Mouse (Mus musculus) forebrain, postnatal 0 days (tissue): Measurements from ENCODE around the gene Slc37a1. TPM values are rescaled to one million over a fixed set of nuclear protein-coding genes. Genes with fewer than 3 reads are reported as not detected.
A peak's percentile ranks its signal among the peaks of the same experiment; 100 is the strongest.

Source experiments
- ATAC-seq: fragments of 200-750 bp; cut with Nextera tagmentation; 2 replicates; pipeline ENCODE4 v1.8.0; 2017; ENCODE audit warnings: mild to moderate bottlenecking, moderate library complexity
- DNase-seq: peaks from one replicate; pipeline ENCODE4 v3.0.0-alpha.2; 2015
- H3K27ac ChIP-seq: fragments of 300-500 bp; sonication (generic); 2 replicates; pipeline ENCODE4 v1.5.1; 2014; ENCODE audit warnings: low read depth, mild to moderate bottlenecking, antibody characterized with exemption, low read length, moderate library complexity, mixed read lengths
- H3K27me3 ChIP-seq: fragments of 300-500 bp; sonication (generic); 2 replicates; pipeline ENCODE4 v1.6.1; 2014; ENCODE audit warnings: mild to moderate bottlenecking, low read length, mixed read lengths; ENCODE audit not compliant: insufficient read depth
- H3K36me3 ChIP-seq: fragments of 300-500 bp; sonication (generic); 2 replicates; pipeline ENCODE4 v1.6.1; 2014; ENCODE audit warnings: mild to moderate bottlenecking, moderate library complexity; ENCODE audit not compliant: insufficient read depth
- H3K4me1 ChIP-seq: fragments of 300-500 bp; sonication (generic); 2 replicates; pipeline ENCODE4 v1.6.1; 2014; ENCODE audit warnings: antibody characterized with exemption; ENCODE audit not compliant: insufficient read depth
- H3K4me2 ChIP-seq: fragments of 300-500 bp; sonication (generic); 2 replicates; pipeline ENCODE4 v1.6.1; 2014; ENCODE audit warnings: low read depth, mild to moderate bottlenecking, moderate library complexity
- H3K4me3 ChIP-seq: fragments of 300-500 bp; sonication (generic); 2 replicates; pipeline ENCODE4 v1.5.1; 2014; ENCODE audit warnings: low read depth, low read length, mixed read lengths
- H3K9ac ChIP-seq: fragments of 300-500 bp; sonication (generic); 2 replicates; pipeline ENCODE4 v1.6.1; 2014; ENCODE audit warnings: mild to moderate bottlenecking
- H3K9me3 ChIP-seq: fragments of 300-500 bp; sonication (generic); 2 replicates; pipeline ENCODE4 v1.6.1; 2016; ENCODE audit warnings: low read length
- CTCF ChIP-seq: sonication (generic); IDR thresholded peaks from 2 replicates; pipeline ENCODE4 v1.5.1; 2016; ENCODE audit warnings: antibody characterized with exemption, control low read depth, low read depth
- WGBS: fragments of 180-500 bp; shearing (Covaris S2); extraction: QIAGEN DNeasy Blood & Tissue Kit; methylation state at CpG from one replicate; pipeline ENCODE4 v1.1.7; 2014; 5-methylcytosine and 5-hydroxymethylcytosine counted together
- polyA plus RNA-seq: library from polyadenylated mRNA; unstranded; fragments of >200 nt; fragmentation: Nextera tagmentation; extraction: Ambion mirVana; gene quantifications from 2 replicates; pipeline ENCODE4 v1.2.1, GENCODE M21; 2015
- total RNA-seq: library from RNA; depleted of rRNA; stranded (reverse); fragments of >200 nt; gene quantifications from 2 replicates; pipeline ENCODE4 v1.2.3, GENCODE M21; 2014

Slc37a1 gene
- total and polyA plus RNA-seq, 2 experiments from 2014 or later, result 6.7 to 10.0 TPM

- no peaks in the 10 kb centered on the region for H3K27me3 ChIP-seq
- 82% methylated on average over 6 of the region's 6 CpGs for WGBS
- DNase-seq, result no peak
- H3K4me3 ChIP-seq, result no peak overlapping the region
- H3K9ac ChIP-seq, result no peak overlapping the region
- no peak overlapping the region for H3K4me2 ChIP-seq
- no peaks in the 10 kb centered on the region for H3K9me3 ChIP-seq
- TF ChIP-seq CTCF, result no peak
- H3K4me1 ChIP-seq, result no peaks in the 10 kb centered on the region
- ATAC-seq, result no peak
- H3K36me3 ChIP-seq, result no peaks in the 10 kb centered on the region
- H3K27ac ChIP-seq, result no peak overlapping the region
These were observed 25.2 kb upstream of the Slc37a1 start for GRCm38 (mm10) chr17:31261352-31261751.

DNA sequence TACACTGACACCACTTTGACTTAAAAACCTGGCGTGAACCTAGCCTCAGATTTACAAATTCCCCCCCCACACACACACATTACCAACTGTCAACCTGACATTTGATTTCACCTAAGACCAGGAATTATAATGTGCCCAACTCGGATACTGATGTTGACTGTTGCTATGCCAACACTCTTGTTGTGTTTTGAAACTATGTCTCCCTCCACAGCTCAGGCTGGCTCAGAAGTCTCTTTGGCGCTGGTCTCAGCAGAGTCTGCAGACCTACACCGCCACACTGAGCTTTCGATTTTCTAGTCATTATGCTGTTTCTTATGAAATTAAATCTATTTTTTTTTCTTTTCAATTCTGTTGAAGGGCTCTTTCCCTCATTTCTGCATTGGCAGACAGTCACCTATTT is 23.9 kb upstream of the Slc37a1 start:
- Histone ChIP-seq H3K4me1 (no peaks in the 10 kb centered on the region), H3K4me2 (no peak overlapping the region), H3K27me3 (no peaks in the 10 kb centered on the region), H3K9me3 (no peaks in the 10 kb centered on the region), H3K27ac (no peak overlapping the region), H3K4me3 (no peak overlapping the region), H3K9ac (no peak overlapping the region), H3K36me3 (no peaks in the 10 kb centered on the region)
- 47% methylated on average over 5 of the region's 5 CpGs for WGBS
- DNase-seq (no peak), ATAC-seq (peak; percentile 48; the same call in 1 of the 2 replicates)
- TF ChIP-seq CTCF, result no peak

DNA sequence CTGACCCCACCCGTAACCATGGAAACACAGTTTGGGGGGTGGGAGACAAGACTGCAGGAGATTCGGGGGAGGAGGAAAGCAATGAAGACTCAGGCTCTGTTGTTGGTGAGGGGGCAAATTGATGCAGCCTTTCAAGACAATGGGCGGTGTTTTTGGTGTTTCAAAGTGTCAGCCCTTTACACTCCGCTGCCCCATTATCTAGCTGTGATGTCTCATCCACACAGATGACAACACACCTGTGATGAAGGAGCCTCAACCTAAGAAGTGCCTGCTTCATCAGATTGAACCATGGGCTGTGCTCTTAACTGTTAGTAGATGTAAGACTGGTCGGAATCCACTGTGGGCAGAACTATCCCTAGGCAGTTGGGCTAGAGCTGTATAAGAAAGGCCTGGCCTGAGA is 22.8 kb upstream of the Slc37a1 start:
- no peaks in the 10 kb centered on the region for H3K27me3 ChIP-seq
- no peaks in the 10 kb centered on the region for H3K36me3 ChIP-seq
- no peak overlapping the region for H3K4me3 ChIP-seq
- ATAC-seq (no peak), DNase-seq (no peak)
- no peak for TF ChIP-seq CTCF
- 88% methylated on average over 5 of the region's 5 CpGs for WGBS
- no peaks in the 10 kb centered on the region for H3K9me3 ChIP-seq
- no peak overlapping the region for H3K27ac ChIP-seq
- H3K4me1 ChIP-seq, result no peaks in the 10 kb centered on the region
- no peak overlapping the region for H3K4me2 ChIP-seq
- no peak overlapping the region for H3K9ac ChIP-seq

DNA sequence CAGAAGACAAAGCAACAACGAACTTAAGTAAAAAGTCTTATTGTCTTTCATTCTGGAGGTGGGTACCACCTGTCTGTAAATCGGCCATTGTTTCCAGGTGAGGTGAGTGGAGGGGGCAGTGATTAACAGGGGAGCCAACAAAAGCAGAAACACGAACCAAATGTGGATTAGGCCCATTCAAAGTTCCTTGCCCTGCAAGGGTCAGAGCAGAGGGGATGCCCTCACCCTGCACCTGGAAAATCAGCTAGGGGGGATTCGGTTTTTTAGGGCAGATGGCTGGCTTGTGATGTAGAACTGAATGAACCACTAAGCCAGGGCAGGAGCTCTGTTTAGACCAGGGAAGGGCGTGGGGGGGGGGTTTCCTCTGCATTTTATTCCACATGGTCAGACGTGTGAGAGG is 22.2 kb upstream of the Slc37a1 start:
- Histone ChIP-seq H3K4me1 (no peaks in the 10 kb centered on the region), H3K4me3 (no peak overlapping the region), H3K27me3 (no peaks in the 10 kb centered on the region), H3K4me2 (no peak overlapping the region), H3K36me3 (no peaks in the 10 kb centered on the region), H3K9me3 (no peaks in the 10 kb centered on the region), H3K27ac (no peak overlapping the region), H3K9ac (no peak overlapping the region)
- TF ChIP-seq CTCF, result no peak
- DNase-seq (no peak), ATAC-seq (no peak)
- WGBS, result 42% methylated on average over 6 of the region's 6 CpGs

DNA sequence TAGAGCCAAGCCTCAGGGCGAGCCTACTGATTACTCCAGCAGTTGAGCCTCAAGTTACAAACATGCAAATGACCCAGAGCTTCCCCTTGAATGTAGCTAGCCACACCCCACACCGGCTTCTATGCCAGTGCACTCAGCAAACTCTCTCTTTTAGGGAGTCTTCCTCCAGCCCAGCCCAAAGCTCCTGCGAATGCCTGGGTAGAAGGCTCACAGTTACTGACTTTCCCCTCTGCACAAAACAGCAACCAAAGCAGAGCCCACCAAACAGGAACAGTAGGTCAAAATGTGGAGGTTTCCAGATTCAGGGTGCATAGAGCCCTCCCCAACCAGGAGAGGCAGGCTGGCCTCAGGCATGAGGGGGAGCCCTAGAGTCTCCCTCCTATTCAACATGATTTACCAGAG is 21.4 kb upstream of the Slc37a1 start:
- DNase-seq, result no peak

GRCm38 (mm10) chr17:31265831-31266230 is 20.8 kb upstream of the Slc37a1 start:
- Histone ChIP-seq H3K27ac (no peak overlapping the region), H3K9me3 (no peaks in the 10 kb centered on the region), H3K27me3 (no peaks in the 10 kb centered on the region), H3K4me3 (no peak overlapping the region), H3K4me1 (no peaks in the 10 kb centered on the region), H3K4me2 (no peak overlapping the region), H3K9ac (no peak overlapping the region), H3K36me3 (no peaks in the 10 kb centered on the region)
- ATAC-seq (no peak), DNase-seq (no peak)
- 91% methylated on average over 9 of the region's 9 CpGs for WGBS
- no peak for TF ChIP-seq CTCF

More for the DNA sequence above, 21.4 kb upstream of the Slc37a1 start:
- no peaks in the 10 kb centered on the region for H3K36me3 ChIP-seq
- H3K4me1 ChIP-seq, result no peaks in the 10 kb centered on the region
- H3K27ac ChIP-seq, result no peak overlapping the region
- WGBS, result 14% methylated on average over 3 of the region's 3 CpGs
- no peak overlapping the region for H3K4me3 ChIP-seq
- H3K9me3 ChIP-seq, result no peaks in the 10 kb centered on the region
- H3K27me3 ChIP-seq, result no peaks in the 10 kb centered on the region
- no peak for ATAC-seq
- H3K9ac ChIP-seq, result no peak overlapping the region
- H3K4me2 ChIP-seq, result no peak overlapping the region
- TF ChIP-seq CTCF, result no peak

GRCm38 (mm10) chr17:31266321-31266950 is 20.2 kb upstream of the Slc37a1 start:
- ATAC-seq, result no peak
- H3K4me3 ChIP-seq, result no peak overlapping the region
- H3K36me3 ChIP-seq, result no peaks in the 10 kb centered on the region
- 88% methylated on average over 7 of the region's 7 CpGs for WGBS
- no peak overlapping the region for H3K27ac ChIP-seq
- H3K4me2 ChIP-seq, result no peak overlapping the region
- no peak overlapping the region for H3K9ac ChIP-seq
- no peaks in the 10 kb centered on the region for H3K9me3 ChIP-seq
- no peaks in the 10 kb centered on the region for H3K4me1 ChIP-seq
- H3K27me3 ChIP-seq, result no peaks in the 10 kb centered on the region
- no peak for DNase-seq
- no peak for TF ChIP-seq CTCF
